Mouse (Mus musculus) hindbrain, embryonic 16.5 days (tissue): Measurements from ENCODE around the gene Npas3. TPM values are rescaled to one million over a fixed set of nuclear protein-coding genes. Genes with fewer than 3 reads are reported as not detected.

Experiments used
- ATAC-seq: fragments of 200-750 bp; cut with Nextera tagmentation; 2 replicates; pipeline ENCODE4 v1.8.0; 2017; ENCODE audit warnings: moderate TSS enrichment, moderate library complexity
- H3K27ac ChIP-seq: fragments of 300-500 bp; sonication (generic); 2 replicates; pipeline ENCODE4 v1.5.1; 2014; ENCODE audit warnings: low read depth, mild to moderate bottlenecking, control low read depth, low read length, moderate library complexity
- H3K27me3 ChIP-seq: fragments of 300-500 bp; sonication (generic); replicated peaks from 2 replicates; pipeline ENCODE4 v1.6.1; 2014; ENCODE audit warnings: low read length; ENCODE audit not compliant: control insufficient read depth, insufficient read depth
- H3K36me3 ChIP-seq: fragments of 300-500 bp; sonication (generic); 2 replicates; pipeline ENCODE4 v1.6.1; 2014; ENCODE audit warnings: mild to moderate bottlenecking, low read length, moderate library complexity, mixed read lengths; ENCODE audit not compliant: control insufficient read depth, insufficient read depth
- H3K4me1 ChIP-seq: fragments of 300-500 bp; sonication (generic); 2 replicates; pipeline ENCODE4 v1.6.1; 2014; ENCODE audit warnings: low read depth, low read length; ENCODE audit not compliant: control insufficient read depth, insufficient read depth
- H3K4me2 ChIP-seq: fragments of 300-500 bp; sonication (generic); 2 replicates; pipeline ENCODE4 v1.6.1; 2014; ENCODE audit warnings: mild to moderate bottlenecking, low read length, control low read depth, moderate library complexity
- H3K4me3 ChIP-seq: fragments of 300-500 bp; sonication (generic); 2 replicates; pipeline ENCODE4 v1.5.1; 2014; ENCODE audit warnings: mild to moderate bottlenecking, low read length, control low read depth, moderate library complexity
- H3K9ac ChIP-seq: fragments of 300-500 bp; sonication (generic); 2 replicates; pipeline ENCODE4 v1.6.1; 2014; ENCODE audit warnings: low read depth, mild to moderate bottlenecking, control low read depth, low read length, moderate library complexity
- H3K9me3 ChIP-seq: fragments of 300-500 bp; sonication (generic); 2 replicates; pipeline ENCODE4 v1.6.1; 2014; ENCODE audit warnings: mild to moderate bottlenecking, low read length, moderate library complexity; ENCODE audit not compliant: control insufficient read depth
- WGBS: fragments of 180-500 bp; shearing (Covaris S2); extraction: QIAGEN DNeasy Blood & Tissue Kit; methylation state at CpG from one replicate; pipeline ENCODE4 v1.1.7; 2014; 5-methylcytosine and 5-hydroxymethylcytosine counted together
- polyA plus RNA-seq: library from polyadenylated mRNA; unstranded; fragments of >200 nt; fragmentation: Nextera tagmentation; extraction: Ambion mirVana; gene quantifications from 2 replicates; pipeline ENCODE4 v1.2.1, GENCODE M21; 2015

The Npas3 gene
- polyA plus RNA-seq, 1 experiment from 2014 or later = 21.4 TPM

DNA sequence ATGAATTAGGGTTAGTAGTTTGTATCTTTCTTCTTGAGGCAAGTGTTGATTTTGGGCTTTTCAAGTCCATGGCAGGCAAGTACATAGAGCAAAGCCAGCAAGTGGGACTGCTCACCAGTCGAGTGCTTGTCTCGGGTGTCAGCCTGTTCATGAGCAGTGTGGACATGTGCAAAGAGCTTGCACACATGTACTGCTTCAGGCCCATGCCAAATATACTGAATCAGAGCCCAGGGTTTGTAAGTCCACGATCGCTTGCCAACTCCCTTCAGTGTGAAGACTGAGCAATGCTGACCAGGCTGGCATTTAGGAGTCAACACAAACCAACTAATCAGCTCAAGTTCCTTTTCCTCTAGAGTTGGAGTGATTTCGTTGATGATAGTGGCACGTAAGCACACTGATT, 805.1 kb downstream of the Npas3 start:
- WGBS = 73% methylated on average over 6 of the region's 6 CpGs
- peak; percentile 17; the same call in 1 of the 2 replicates for ATAC-seq
- no peak overlapping the region for H3K4me3 ChIP-seq

DNA sequence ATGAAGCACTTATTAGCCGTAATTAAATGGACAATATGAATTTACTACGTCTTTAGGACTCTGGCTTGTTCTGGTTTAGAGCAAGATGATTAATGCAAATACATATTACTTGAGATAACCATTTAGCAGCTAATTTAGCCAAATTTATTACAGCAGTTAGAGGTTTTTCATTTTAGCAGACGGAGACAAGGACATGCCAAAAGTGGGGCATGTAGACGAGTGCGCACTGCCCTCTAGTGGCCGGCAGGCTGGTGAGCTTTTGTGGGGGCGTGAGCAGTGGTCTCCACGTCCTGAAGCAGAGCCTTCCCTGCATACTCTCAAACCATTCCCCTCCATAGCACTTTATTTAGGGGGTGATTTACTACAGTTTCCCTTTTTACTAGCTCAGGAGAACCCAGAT, 812.3 kb downstream of the Npas3 start:
- no peak overlapping the region for H3K27ac ChIP-seq
- ATAC-seq = peak; percentile 87
- H3K36me3 ChIP-seq = no peaks in the 10 kb centered on the region
- no peak overlapping the region for H3K4me3 ChIP-seq
- 13% methylated on average over 8 of the region's 8 CpGs for WGBS
- no peaks in the 10 kb centered on the region for H3K9me3 ChIP-seq
- H3K4me2 ChIP-seq = no peak overlapping the region
- H3K9ac ChIP-seq = no peak overlapping the region
- no peaks in the 10 kb centered on the region for H3K27me3 ChIP-seq
- peaks cover 8% of the 10 kb centered on the region for H3K4me1 ChIP-seq

More for the DNA sequence above, 805.1 kb downstream of the Npas3 start:
- H3K9me3 ChIP-seq = no peaks in the 10 kb centered on the region
- H3K4me2 ChIP-seq = no peak overlapping the region
- H3K4me1 ChIP-seq = no peaks in the 10 kb centered on the region; the same call in 1 of the 2 replicates
- no peak overlapping the region for H3K9ac ChIP-seq
- H3K36me3 ChIP-seq = no peaks in the 10 kb centered on the region
- H3K27me3 ChIP-seq = no peaks in the 10 kb centered on the region
- H3K27ac ChIP-seq = no peak overlapping the region

DNA sequence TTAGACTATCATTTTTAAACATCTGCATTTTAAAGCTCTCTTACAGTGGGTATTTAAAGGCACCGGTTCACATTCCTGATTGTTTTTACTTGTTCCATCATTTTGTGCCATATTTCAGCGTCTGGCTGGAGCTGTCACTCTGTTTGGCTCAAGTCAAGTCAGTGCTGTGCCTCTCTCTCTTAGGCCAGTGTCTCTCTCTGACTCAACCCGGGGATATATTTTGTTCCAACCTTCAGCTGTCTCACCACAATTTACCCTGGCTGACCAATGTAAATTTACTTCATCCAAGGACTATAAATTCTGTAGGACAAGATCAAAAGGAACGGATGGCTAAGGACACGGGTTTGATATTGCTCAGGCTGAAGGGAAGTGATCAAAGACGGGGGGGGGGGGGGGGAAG, 812.7 kb downstream of the Npas3 start:
- no peak overlapping the region for H3K4me2 ChIP-seq
- H3K27me3 ChIP-seq = no peaks in the 10 kb centered on the region
- peaks cover 8% of the 10 kb centered on the region for H3K4me1 ChIP-seq
- ATAC-seq = no peak
- H3K9me3 ChIP-seq = no peaks in the 10 kb centered on the region
- WGBS = 66% methylated on average over 6 of the region's 6 CpGs
- no peak overlapping the region for H3K4me3 ChIP-seq
- H3K36me3 ChIP-seq = no peaks in the 10 kb centered on the region
- no peak overlapping the region for H3K9ac ChIP-seq
- H3K27ac ChIP-seq = no peak overlapping the region

DNA sequence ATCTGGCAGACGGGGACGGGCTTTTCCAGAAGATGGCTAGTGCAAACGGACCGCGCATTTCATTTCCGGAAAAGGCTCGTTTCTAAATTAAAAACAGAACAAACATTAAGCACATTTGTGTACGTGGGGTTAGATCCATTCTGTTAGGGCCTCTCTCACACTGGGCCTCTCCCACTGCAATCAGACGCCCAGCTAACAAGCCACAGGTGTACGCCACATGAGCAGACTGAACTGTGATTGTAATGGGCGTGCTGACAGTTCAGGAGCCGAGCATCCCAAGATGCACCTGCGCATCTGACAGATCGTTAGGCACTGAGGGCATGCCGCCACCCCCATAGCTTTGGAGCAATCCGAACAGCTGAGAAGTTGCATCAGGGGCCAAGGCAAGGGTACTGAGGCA, 816.5 kb downstream of the Npas3 start:
- 74% methylated on average over 16 of the region's 16 CpGs for WGBS
- Histone ChIP-seq H3K9me3 (no peaks in the 10 kb centered on the region), H3K36me3 (no peaks in the 10 kb centered on the region), H3K27ac (no peak overlapping the region), H3K4me2 (peak overlapping the region; percentile 3; the same call in 1 of the 2 replicates), H3K4me1 (peaks cover 16% of the 10 kb centered on the region), H3K9ac (no peak overlapping the region), H3K27me3 (peaks cover 12% of the 10 kb centered on the region), H3K4me3 (no peak overlapping the region)
- ATAC-seq = no peak; the same call in 1 of the 2 replicates

DNA sequence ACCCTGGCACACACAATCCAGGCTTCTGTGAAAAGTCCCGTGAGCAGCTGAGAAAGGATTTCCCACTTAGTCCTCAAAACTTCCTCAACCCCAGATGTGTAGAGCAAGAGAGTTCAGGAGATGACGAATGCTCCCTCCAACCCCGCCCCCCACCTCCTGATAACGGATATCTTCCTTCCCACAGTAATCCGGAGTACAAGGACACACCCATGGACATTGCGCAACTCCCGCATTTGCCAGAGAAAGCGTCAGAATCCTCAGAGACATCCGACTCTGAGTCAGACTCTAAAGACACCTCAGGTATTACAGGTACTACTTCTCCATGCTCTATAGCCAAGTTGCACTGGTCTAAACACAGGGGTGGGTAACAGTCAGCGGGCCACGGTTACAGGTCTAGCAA, 817.1 kb downstream of the Npas3 start:
- H3K36me3 ChIP-seq = no peaks in the 10 kb centered on the region
- WGBS = 81% methylated on average over 11 of the region's 11 CpGs

DNA sequence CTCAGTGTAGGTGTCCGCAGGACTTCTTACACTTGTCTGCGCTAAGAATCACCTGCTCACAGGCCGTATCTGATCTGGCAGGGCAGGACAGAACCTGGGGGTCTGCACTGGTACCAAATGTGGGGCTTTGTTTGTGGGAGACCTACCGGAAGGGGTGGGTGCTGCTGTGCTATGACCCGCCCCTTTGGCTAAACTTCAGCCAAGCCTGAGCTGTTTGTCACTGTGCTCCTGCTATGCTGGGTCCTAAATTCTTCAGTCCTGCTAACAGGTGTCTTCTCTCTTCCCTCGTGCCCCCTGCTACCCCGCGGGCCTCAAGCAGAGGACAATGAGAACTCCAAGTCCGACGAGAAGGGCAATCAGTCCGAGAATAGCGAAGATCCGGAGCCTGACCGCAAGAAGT, 818.9 kb downstream of the Npas3 start:
- peak; percentile 48; the same call in 1 of the 2 replicates for ATAC-seq
- no peaks in the 10 kb centered on the region for H3K9me3 ChIP-seq
- H3K4me1 ChIP-seq = peaks cover 8% of the 10 kb centered on the region
- no peak overlapping the region for H3K27ac ChIP-seq
- H3K4me3 ChIP-seq = peak overlapping the region; percentile 38
- no peak overlapping the region for H3K9ac ChIP-seq
- WGBS = 34% methylated on average over 14 of the region's 14 CpGs
- H3K36me3 ChIP-seq = no peaks in the 10 kb centered on the region
- H3K27me3 ChIP-seq = peaks cover 12% of the 10 kb centered on the region
- peak overlapping the region; percentile 56 for H3K4me2 ChIP-seq

More for the DNA sequence above, 817.1 kb downstream of the Npas3 start:
- peaks cover 10% of the 10 kb centered on the region for H3K4me1 ChIP-seq
- peaks cover 12% of the 10 kb centered on the region for H3K27me3 ChIP-seq
- H3K4me2 ChIP-seq = no peak overlapping the region
- no peak overlapping the region for H3K27ac ChIP-seq
- no peak for ATAC-seq
- no peak overlapping the region for H3K4me3 ChIP-seq
- no peaks in the 10 kb centered on the region for H3K9me3 ChIP-seq
- no peak overlapping the region for H3K9ac ChIP-seq

DNA sequence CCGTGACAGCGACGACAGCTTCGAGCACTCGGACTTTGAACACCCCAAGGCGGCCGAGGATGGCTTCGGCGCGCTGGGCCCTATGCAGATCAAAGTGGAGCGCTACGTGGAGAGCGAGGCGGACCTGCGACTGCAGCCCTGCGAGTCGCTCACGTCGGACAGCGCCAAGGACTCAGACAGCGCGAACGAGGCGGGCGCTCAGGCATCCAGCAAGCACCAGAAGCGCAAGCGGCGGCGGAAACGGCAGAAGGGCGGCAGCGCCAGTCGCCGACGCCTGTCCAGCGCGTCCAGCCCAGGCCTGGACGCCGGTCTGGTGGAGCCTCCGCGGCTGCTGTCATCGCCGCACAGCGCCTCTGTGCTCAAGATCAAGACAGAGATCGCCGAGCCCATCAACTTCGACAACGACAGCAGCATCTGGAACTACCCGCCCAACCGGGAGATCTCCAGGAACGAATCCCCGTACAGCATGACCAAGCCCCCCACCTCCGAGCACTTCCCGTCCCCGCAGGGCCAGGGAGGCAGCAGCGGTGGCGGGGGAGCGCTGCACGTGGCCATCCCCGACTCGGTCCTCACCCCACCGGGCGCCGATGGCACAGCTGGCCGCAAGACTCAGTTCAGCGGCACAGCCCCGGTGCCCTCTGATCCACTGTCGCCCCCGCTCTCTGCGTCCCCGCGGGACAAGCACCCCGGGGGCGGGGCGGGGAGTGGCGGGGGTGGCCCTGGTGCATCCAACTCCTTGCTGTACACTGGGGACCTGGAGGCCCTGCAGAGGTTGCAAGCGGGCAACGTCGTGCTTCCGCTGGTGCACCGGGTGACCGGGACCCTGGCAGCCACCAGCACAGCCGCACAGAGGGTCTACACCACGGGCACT, 819.6 kb downstream of the Npas3 start:
- ATAC-seq = peak; percentile 50
- Histone ChIP-seq H3K27ac (no peak overlapping the region), H3K9ac (peak overlapping the region; percentile 3), H3K4me3 (peak overlapping the region; percentile 38), H3K4me2 (peak overlapping the region; percentile 56), H3K4me1 (peaks cover 8% of the 10 kb centered on the region), H3K27me3 (peaks cover 12% of the 10 kb centered on the region), H3K9me3 (no peaks in the 10 kb centered on the region), H3K36me3 (no peaks in the 10 kb centered on the region)
- 8% methylated on average over 80 of the region's 84 CpGs for WGBS

DNA sequence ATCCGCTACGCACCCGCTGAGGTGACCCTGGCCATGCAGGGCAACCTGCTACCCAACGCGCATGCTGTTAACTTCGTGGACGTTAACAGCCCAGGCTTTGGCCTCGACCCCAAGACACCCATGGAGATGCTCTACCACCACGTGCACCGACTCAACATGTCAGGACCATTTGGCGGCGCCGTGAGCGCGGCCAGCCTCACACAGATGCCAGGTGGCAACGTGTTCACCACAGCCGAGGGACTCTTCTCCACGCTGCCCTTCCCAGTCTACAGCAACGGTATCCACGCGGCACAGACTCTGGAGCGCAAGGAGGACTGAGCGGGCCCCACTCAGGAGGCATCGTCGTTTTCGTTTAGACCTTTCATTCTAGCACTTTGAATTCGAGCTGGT, 820.3 kb downstream of the Npas3 start:
- peaks cover 8% of the 10 kb centered on the region for H3K4me1 ChIP-seq
- ATAC-seq = no peak
- H3K4me3 ChIP-seq = no peak overlapping the region
- WGBS = 75% methylated on average over 27 of the region's 27 CpGs
- H3K27me3 ChIP-seq = peaks cover 12% of the 10 kb centered on the region
- H3K9ac ChIP-seq = no peak overlapping the region
- no peaks in the 10 kb centered on the region for H3K36me3 ChIP-seq
- H3K4me2 ChIP-seq = no peak overlapping the region; the same call in 1 of the 2 replicates
- H3K27ac ChIP-seq = no peak overlapping the region
- no peaks in the 10 kb centered on the region for H3K9me3 ChIP-seq

DNA sequence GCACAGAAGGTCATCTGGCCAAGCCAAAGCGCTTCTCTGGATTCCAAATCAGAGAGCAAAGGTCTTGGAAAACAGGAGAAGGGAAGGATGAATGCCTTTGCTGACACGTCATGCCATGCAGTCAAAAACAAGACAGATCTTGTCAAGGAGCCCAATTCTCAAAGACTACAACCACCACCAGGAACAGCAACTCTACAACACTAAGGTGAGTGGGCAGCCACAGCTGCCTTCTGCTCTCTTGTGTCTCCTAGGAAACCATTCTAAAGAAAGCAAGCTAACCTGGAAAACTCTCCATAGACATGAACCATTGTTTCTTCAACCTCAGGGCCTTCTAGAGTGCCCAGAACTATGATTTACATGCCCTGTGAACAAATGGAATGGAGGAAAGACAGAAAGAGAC, 825.5 kb downstream of the Npas3 start:
- no peak overlapping the region for H3K4me2 ChIP-seq
- 85% methylated on average over 2 of the region's 2 CpGs for WGBS
- no peak overlapping the region for H3K27ac ChIP-seq

More for the DNA sequence above, 825.5 kb downstream of the Npas3 start:
- Histone ChIP-seq H3K9ac (no peak overlapping the region), H3K9me3 (no peaks in the 10 kb centered on the region), H3K27me3 (peaks cover under 1% of the 10 kb centered on the region; the same call in 1 of the 2 replicates), H3K36me3 (no peaks in the 10 kb centered on the region), H3K4me3 (no peak overlapping the region), H3K4me1 (no peaks in the 10 kb centered on the region)
- ATAC-seq = no peak
